ENCODE assay signal across 9 mouse cellular contexts in genomic region chr4:141867498-141867897, GRCm38 (mm10). TPM values are rescaled to one million over a fixed set of nuclear protein-coding genes. Genes with fewer than 3 reads are reported as not detected.
DNase-seq lines count a peak whose midpoint lies in the region; ATAC-seq lines count a peak whose summit lies in the region.
"Had no signal": no experiment of that assay in that cellular context is flagged by ENCODE, and none has a peak within 500 bp of the region (broad histone marks: within the 10 kb centered on the region; RNA-seq: fewer than 3 reads in every experiment).

No protein-coding gene starts in this region.

- no peaks in the 10 kb centered on the region for H3K27me3 ChIP-seq in heart, embryonic 10.5 days (ENCODE audit: insufficient read depth, poor library complexity, severe bottlenecking)
- H3K27me3 ChIP-seq in neural tube, embryonic 13.5 days, result no peaks in the 10 kb centered on the region

- 34% methylated on average over 4 of the region's 4 CpGs for WGBS in heart, embryonic 10.5 days
- WGBS in neural tube, embryonic 13.5 days, result 26% methylated on average over 4 of the region's 4 CpGs

- no peaks in the 10 kb centered on the region for H3K9me3 ChIP-seq in heart, embryonic 10.5 days
- no peaks in the 10 kb centered on the region for H3K9me3 ChIP-seq in neural tube, embryonic 13.5 days

- peak; percentile 69 for DNase-seq in adrenal gland, adult 2 months
- no peak for DNase-seq in adrenal gland, adult 8-10 months
- DNase-seq in retina, postnatal 1 day, result peak; percentile 85
- DNase-seq in retina, embryonic 14.5 days (ENCODE audit: low spot score), result no peak
- DNase-seq in heart, embryonic 10.5 days (ENCODE audit: low spot score), result no peak
- peak; percentile 64 to 77 for DNase-seq in kidney, postnatal 25 days
- DNase-seq in c-Kit-positive CD71-positive TER-119-positive erythroid progenitor cells, embryonic 14.5 days (ENCODE audit: low spot score), result no peak

- H3K27ac ChIP-seq in heart, embryonic 10.5 days, result peak overlapping the region; percentile 85
- H3K27ac ChIP-seq in neural tube, embryonic 13.5 days (replicated peaks), result peak overlapping the region; percentile 93

- H3K36me3 ChIP-seq in heart, embryonic 10.5 days, result peaks cover 77% of the 10 kb centered on the region
- 0 out of 2 replicates have a peak, but pooled peaks cover 3% of the 10 kb centered on the region for H3K36me3 ChIP-seq in neural tube, embryonic 13.5 days

- ATAC-seq in neural tube, embryonic 13.5 days (ENCODE audit: low read depth), result peak; percentile 81

- peak overlapping the region; percentile 38; the same call in 1 of the 2 replicates for H3K9ac ChIP-seq in neural tube, embryonic 13.5 days

- H3K4me2 ChIP-seq in neural tube, embryonic 13.5 days, result peak overlapping the region; percentile 36

- peak overlapping the region; percentile 28 for H3K4me3 ChIP-seq in heart, embryonic 10.5 days
- no peak overlapping the region for H3K4me3 ChIP-seq in neural tube, embryonic 13.5 days

- H3K4me1 ChIP-seq in heart, embryonic 10.5 days, result peaks cover 89% of the 10 kb centered on the region
- peaks cover 74% of the 10 kb centered on the region for H3K4me1 ChIP-seq in neural tube, embryonic 13.5 days (replicated peaks)

RNA-seq across cellular contexts. Expression of gene Efhd2, which starts 7.2 kb away (rescaled TPM):
- total RNA-seq in adrenal gland, adult 2 months (2021), result 10 to 100 TPM; 26.9 to 30.7 TPM
- 61.4 and 62.8 TPM in 2 replicates for polyA plus RNA-seq in adrenal gland, adult 2 months (2012; rRNA removed)
- total RNA-seq in adrenal gland, adult 8-10 months (2022), result 10 to 100 TPM; 32.2 to 38.0 (median 35.7) TPM
- polyA plus RNA-seq in heart, embryonic 10.5 days (2016; fragmentation: Nextera tagmentation; extraction: Ambion mirVana), result 139 and 151 TPM in 2 replicates
- 65.7 and 67.1 TPM in 2 replicates for polyA plus RNA-seq in neural tube, embryonic 13.5 days (2015; fragmentation: Nextera tagmentation; extraction: Ambion mirVana)

RNA-seq across cellular contexts. Expression of gene Ctrc, which starts 21.3 kb away (rescaled TPM):
- not detected for total RNA-seq in adrenal gland, adult 2 months (2021)
- polyA plus RNA-seq in adrenal gland, adult 2 months (2012; rRNA removed), result not detected in 2 replicates
- total RNA-seq in adrenal gland, adult 8-10 months (2022), result not detected
- not detected in 2 replicates for polyA plus RNA-seq in heart, embryonic 10.5 days (2016; fragmentation: Nextera tagmentation; extraction: Ambion mirVana)
- polyA plus RNA-seq in neural tube, embryonic 13.5 days (2015; fragmentation: Nextera tagmentation; extraction: Ambion mirVana), result not detected in 2 replicates
- polyA plus RNA-seq: limb, embryonic 11.5 days had no signal

RNA-seq across cellular contexts. Expression of gene Cela2a, which starts 41.5 kb away (rescaled TPM):
- total RNA-seq in adrenal gland, adult 2 months (2021), result not detected
- polyA plus RNA-seq in adrenal gland, adult 2 months (2012; rRNA removed), result 0.25 and 0.59 TPM in 2 replicates
- not detected for total RNA-seq in adrenal gland, adult 8-10 months (2022)
- polyA plus RNA-seq in heart, embryonic 10.5 days (2016; fragmentation: Nextera tagmentation; extraction: Ambion mirVana), result not detected in 2 replicates
- polyA plus RNA-seq in neural tube, embryonic 13.5 days (2015; fragmentation: Nextera tagmentation; extraction: Ambion mirVana), result not detected in 2 replicates
- polyA plus RNA-seq: limb, embryonic 11.5 days had no signal

Comparison
In these comparisons a context has a peak if more than half of its experiments do, and no peak if none do; other contexts are left out.
1. DNase-seq: peak in adrenal gland, adult 2 months (single experiment), retina, postnatal 1 day (single experiment) and kidney, postnatal 25 days (2 of 2); none in adrenal gland, adult 8-10 months (single experiment), retina, embryonic 14.5 days (single experiment), heart, embryonic 10.5 days (single experiment) and c-Kit-positive CD71-positive TER-119-positive erythroid progenitor cells, embryonic 14.5 days (single experiment).